Mouse (Mus musculus) thymus, adult 2 months (tissue): ENCODE measurements around the gene Chst11. TPM values are rescaled to one million over a fixed set of nuclear protein-coding genes. Genes with fewer than 3 reads are reported as not detected.

Experiments
- DNase-seq: peaks from one replicate; pipeline ENCODE4 v3.0.0; 2021
- H3K27ac ChIP-seq: fragments of 200-500 bp; 2 replicates; pipeline ENCODE4 v1.5.1; 2012; ENCODE audit warnings: low read length, control low read depth; ENCODE audit not compliant: control insufficient read depth, insufficient read depth
- H3K27me3 ChIP-seq: fragments of 200-500 bp; 2 replicates; pipeline ENCODE4 v1.6.1; 2012; ENCODE audit warnings: mild to moderate bottlenecking, low read length, moderate library complexity, mixed read lengths; ENCODE audit not compliant: control insufficient read depth, insufficient read depth
- H3K36me3 ChIP-seq: fragments of 200-500 bp; 2 replicates; pipeline ENCODE4 v1.6.1; 2012; ENCODE audit warnings: mild to moderate bottlenecking, low read length, moderate library complexity; ENCODE audit not compliant: control insufficient read depth, insufficient read depth
- H3K4me1 ChIP-seq: fragments of 200-500 bp; replicated peaks from 2 replicates; pipeline ENCODE4 v1.6.1; 2012; ENCODE audit warnings: low read length; ENCODE audit not compliant: control insufficient read depth, insufficient read depth
- H3K4me3 ChIP-seq: fragments of 200-500 bp; 2 replicates; pipeline ENCODE4 v1.5.1; 2012; ENCODE audit warnings: mild to moderate bottlenecking, low read length, control low read depth, moderate library complexity; ENCODE audit not compliant: control insufficient read depth, insufficient read depth
- CTCF ChIP-seq: fragments of 200-500 bp; IDR thresholded peaks from 2 replicates; pipeline ENCODE4 v1.5.1; 2012; ENCODE audit warnings: mild to moderate bottlenecking, control low read depth, low read length, moderate library complexity, borderline replicate concordance; ENCODE audit not compliant: control insufficient read depth, poor library complexity, insufficient read depth; ENCODE audit errors: extremely low read depth
- POLR2A ChIP-seq: fragments of 200-500 bp; IDR thresholded peaks from 2 replicates; pipeline ENCODE4 v1.6.1; 2012; ENCODE audit warnings: mild to moderate bottlenecking, low read length, control low read depth, moderate library complexity; ENCODE audit not compliant: control insufficient read depth, poor library complexity, insufficient read depth; ENCODE audit errors: extremely low read depth
- WGBS: fragments of 180-500 bp; shearing (Covaris S2); methylation state at CpG from one replicate; pipeline ENCODE4 v1.1.7; 2018; 5-methylcytosine and 5-hydroxymethylcytosine counted together
- polyA plus RNA-seq: library from polyadenylated mRNA; depleted of rRNA; stranded (reverse); fragments of >200 nt; gene quantifications from 2 replicates; pipeline ENCODE4 v1.2.3, GENCODE M21; 2012

The Chst11 gene
- polyA plus RNA-seq, 1 experiment = 19.4 TPM

DNA sequence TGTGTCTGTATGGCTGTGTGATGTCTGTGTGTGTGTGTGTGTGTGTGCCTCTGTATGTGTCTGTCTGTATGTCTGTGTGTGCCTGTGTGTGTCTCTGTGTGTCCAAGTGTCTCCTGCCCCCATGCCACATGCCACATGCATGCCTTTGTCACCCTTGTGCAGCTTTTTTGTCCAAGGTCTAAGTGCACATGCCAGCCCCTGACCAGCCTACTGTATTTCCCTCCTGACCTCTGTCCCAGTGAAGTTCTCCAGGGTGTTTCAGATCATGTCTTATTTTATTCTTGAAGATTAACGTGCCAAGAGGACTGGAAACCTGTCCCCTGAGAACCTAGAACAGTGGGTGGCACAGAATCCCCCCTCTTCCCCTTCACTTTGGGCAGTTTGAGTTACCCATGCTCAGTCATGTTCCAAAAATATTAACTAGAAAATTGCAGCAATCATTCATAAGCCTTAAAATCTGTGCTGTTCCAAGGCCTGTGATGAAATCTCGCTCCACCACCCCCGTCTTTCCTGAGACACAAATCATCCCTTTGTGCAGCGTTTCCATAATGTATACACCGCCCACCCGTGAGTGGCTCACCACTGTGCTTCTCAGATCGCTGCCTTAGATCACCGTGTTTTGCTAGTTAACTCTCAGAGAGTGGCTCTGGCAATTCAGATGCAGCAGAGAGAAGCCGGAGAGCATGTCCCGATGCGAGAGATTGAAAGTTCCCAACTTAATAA, 180.4 kb downstream of the Chst11 start:
- no peak overlapping the region for H3K4me3 ChIP-seq
- WGBS = 92% methylated on average over 11 of the region's 11 CpGs

DNA sequence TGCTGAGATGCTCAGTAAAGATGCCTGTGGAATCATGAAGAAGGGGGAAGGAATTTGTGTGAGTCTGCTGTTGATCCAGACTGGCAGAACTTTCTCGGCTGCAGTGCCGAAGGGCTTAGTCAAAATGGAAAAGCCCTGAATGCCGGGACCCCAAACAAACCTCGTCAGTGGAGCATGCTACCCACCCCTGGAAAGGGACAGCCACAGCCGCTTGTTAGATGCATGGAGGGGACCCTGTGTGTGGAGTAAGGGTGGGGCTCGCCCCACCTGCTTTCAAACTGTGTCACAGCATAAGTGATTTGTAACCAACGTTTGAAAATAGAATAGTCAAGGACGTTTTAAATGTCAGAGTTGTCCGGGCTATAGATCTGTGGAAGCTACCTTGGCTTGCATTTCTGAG, 181.0 kb downstream of the Chst11 start:
- TF ChIP-seq POLR2A (no peak), CTCF (no peak)
- 89% methylated on average over 9 of the region's 9 CpGs for WGBS
- DNase-seq = no peak
- H3K4me3 ChIP-seq = no peak overlapping the region
- no peaks in the 10 kb centered on the region for H3K36me3 ChIP-seq
- no peaks in the 10 kb centered on the region for H3K27me3 ChIP-seq
- peaks cover 21% of the 10 kb centered on the region for H3K4me1 ChIP-seq
- no peak overlapping the region for H3K27ac ChIP-seq

More for the DNA sequence above, 180.4 kb downstream of the Chst11 start:
- TF ChIP-seq CTCF = no peak
- TF ChIP-seq POLR2A = no peak
- Histone ChIP-seq H3K27me3 (no peaks in the 10 kb centered on the region), H3K4me1 (peaks cover 24% of the 10 kb centered on the region), H3K27ac (no peak overlapping the region), H3K36me3 (no peaks in the 10 kb centered on the region)
- no peak for DNase-seq

DNA sequence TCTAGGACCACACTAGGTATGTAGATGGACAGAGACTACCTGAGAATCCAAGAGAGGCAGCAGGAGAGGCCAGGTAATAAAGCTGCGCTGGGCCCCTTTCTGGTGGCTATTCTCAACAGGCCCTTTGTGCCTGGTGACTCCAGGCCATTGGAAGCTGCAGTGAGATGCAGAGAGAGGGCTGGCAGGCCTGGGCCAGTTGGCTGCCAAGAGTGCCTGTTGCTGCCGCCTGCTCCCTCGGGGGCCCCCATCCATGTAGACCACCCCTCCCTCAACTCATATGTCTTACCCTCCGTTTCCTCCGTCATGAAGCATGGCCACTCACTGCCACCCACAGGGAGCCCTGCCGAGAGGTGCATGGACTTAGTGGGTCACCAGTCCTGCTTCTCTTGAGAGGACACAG, 182.2 kb downstream of the Chst11 start:
- WGBS = 95% methylated on average over 6 of the region's 6 CpGs
- TF ChIP-seq POLR2A (no peak), CTCF (no peak)
- Histone ChIP-seq H3K4me3 (no peak overlapping the region), H3K36me3 (no peaks in the 10 kb centered on the region), H3K27ac (no peak overlapping the region), H3K4me1 (peaks cover 10% of the 10 kb centered on the region), H3K27me3 (no peaks in the 10 kb centered on the region)
- no peak for DNase-seq

DNA sequence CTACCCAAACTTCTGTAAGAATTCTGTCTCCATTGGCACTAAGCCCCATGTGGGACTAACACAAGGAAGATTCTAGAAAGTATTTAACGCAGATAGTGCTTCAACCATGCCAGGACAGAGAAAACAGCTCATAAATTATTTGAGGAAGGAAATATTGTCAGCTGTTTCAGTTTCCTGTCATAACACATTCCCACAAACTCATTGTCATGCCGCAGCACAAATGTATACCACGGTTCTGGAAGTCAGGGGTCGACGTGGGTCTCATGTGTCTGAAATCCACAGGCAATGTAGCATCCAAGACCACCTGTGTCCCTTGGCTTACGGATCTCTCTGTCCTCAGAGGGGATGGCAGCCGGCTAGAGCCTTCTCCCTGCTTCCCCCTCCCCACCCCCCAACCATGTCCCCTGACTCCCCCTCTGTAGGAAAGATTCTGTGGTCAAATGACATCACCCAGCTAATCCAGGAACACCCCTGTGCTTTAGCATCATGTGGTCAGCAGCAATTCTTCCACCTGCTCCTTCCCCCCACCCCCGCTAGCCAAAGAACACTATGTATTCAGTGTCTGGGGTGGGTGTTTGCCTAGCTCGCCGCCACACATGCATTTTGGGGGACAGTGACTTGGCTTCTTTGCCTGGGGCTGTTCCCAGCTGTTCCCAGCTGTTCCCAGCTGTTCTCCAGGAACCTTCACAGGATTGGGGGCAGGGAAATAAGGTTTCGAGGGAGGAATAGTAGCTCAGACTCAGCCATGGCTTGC, 183.2 kb downstream of the Chst11 start:
- 32% methylated on average over 11 of the region's 11 CpGs for WGBS

DNA sequence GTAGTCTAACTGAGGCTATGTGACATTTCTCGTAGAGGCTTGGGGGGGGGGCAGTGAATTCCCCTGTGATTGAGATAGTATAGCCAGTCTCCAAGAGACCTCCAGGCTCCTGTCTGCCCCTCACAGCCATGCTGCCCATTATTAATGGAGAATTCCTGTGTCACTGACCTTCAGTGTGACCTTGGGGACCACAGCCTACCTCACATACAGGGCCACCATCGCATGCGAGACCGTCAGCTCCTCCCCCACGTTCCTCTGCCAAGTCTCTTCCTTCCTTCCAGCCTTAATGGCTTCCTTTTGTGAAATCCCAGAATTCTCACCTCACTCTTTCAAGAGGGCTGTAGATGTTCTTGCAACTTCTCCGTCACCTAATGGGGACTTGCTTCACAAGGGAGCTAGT, 184.3 kb downstream of the Chst11 start:
- H3K27me3 ChIP-seq = no peaks in the 10 kb centered on the region
- H3K4me1 ChIP-seq = peaks cover 10% of the 10 kb centered on the region
- no peak overlapping the region for H3K27ac ChIP-seq
- no peak overlapping the region for H3K4me3 ChIP-seq
- TF ChIP-seq CTCF (no peak), POLR2A (no peak)
- no peak for DNase-seq
- WGBS = 97% methylated on average over 6 of the region's 6 CpGs
- H3K36me3 ChIP-seq = no peaks in the 10 kb centered on the region

More for the DNA sequence above, 183.2 kb downstream of the Chst11 start:
- no peak for DNase-seq
- no peak for TF ChIP-seq CTCF
- no peak for TF ChIP-seq POLR2A
- Histone ChIP-seq H3K4me1 (peaks cover 10% of the 10 kb centered on the region), H3K27me3 (no peaks in the 10 kb centered on the region), H3K27ac (no peak overlapping the region), H3K36me3 (no peaks in the 10 kb centered on the region), H3K4me3 (no peak overlapping the region)

DNA sequence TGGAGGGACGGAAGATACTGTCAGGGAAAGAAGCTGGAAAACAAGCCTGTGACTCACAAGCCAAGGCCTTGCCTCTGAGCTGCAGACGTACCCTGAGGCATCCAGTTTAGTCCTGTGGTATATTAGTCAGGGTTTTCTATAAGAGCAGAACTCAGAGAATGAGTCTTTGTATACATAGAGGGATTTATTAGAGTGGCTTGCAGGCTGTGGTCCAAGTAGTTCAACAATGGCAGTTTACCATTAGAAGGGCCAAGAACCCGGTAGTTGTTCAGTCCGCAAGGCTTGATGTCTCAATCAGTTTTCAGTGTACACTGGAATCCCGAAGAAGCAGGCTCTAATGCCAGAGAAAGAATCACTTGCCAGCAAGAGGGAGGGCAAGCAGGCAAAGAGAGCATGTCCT, 192.9 kb downstream of the Chst11 start:
- Histone ChIP-seq H3K36me3 (no peaks in the 10 kb centered on the region), H3K4me3 (no peak overlapping the region), H3K27me3 (no peaks in the 10 kb centered on the region), H3K4me1 (peaks cover 15% of the 10 kb centered on the region), H3K27ac (no peak overlapping the region)
- TF ChIP-seq CTCF (no peak), POLR2A (no peak)
- DNase-seq = no peak
- 95% methylated on average over 5 of the region's 5 CpGs for WGBS
